ENCODE assay signal across 8 mouse cellular contexts in genomic region chr14:25588946-25589937, GRCm38 (mm10).
DNase-seq lines count a peak whose midpoint lies in the region; ATAC-seq lines count a peak whose summit lies in the region.

No protein-coding gene starts in this region.

- H3K9ac ChIP-seq in heart, embryonic 12.5 days: no peak overlapping the region
- H3K9ac ChIP-seq in liver, embryonic 15.5 days: no peak overlapping the region

- H3K9me3 ChIP-seq in heart, embryonic 12.5 days (replicated peaks): no peaks in the 10 kb centered on the region
- H3K9me3 ChIP-seq in liver, embryonic 15.5 days (replicated peaks): no peaks in the 10 kb centered on the region

- H3K4me3 ChIP-seq in heart, embryonic 12.5 days: no peak overlapping the region
- H3K4me3 ChIP-seq in liver, embryonic 15.5 days (replicated peaks): no peak overlapping the region

- H3K27me3 ChIP-seq in heart, embryonic 12.5 days (replicated peaks): no peaks in the 10 kb centered on the region
- H3K27me3 ChIP-seq in liver, embryonic 15.5 days: no peaks in the 10 kb centered on the region

- H3K36me3 ChIP-seq in heart, embryonic 12.5 days: peaks cover 28% of the 10 kb centered on the region
- 0 out of 2 replicates have a peak, but pooled peaks cover 3% of the 10 kb centered on the region for H3K36me3 ChIP-seq in liver, embryonic 15.5 days (replicated peaks)

- DNase-seq in cerebellum, adult 11-12 months: peak; percentile 72
- DNase-seq in cerebellum, postnatal 4 days (ENCODE audit: low spot score in 2 of 2): no peak
- DNase-seq in urinary bladder, postnatal 25 days (ENCODE audit: low spot score): peak; percentile 35
- no peak for DNase-seq in urinary bladder, postnatal 10 days (ENCODE audit: low spot score)
- DNase-seq in right cerebral cortex, adult 2 months (ENCODE audit: low spot score in 2 of 2): no peak

- ATAC-seq in heart, embryonic 12.5 days (ENCODE audit: insufficient number of reproducible peaks, low FRiP score): no peak
- no peak for ATAC-seq in liver, embryonic 15.5 days (ENCODE audit: insufficient read depth)
- ATAC-seq in activated CD4-positive, CD25-positive, alpha-beta regulatory T cell, adult 4 months: no peak

- H3K27ac ChIP-seq in heart, embryonic 12.5 days (ENCODE audit: poor library complexity, severe bottlenecking): peak overlapping the region; percentile 95
- H3K27ac ChIP-seq in liver, embryonic 15.5 days (replicated peaks): peak overlapping the region; percentile 24; the same call in 1 of the 2 replicates

- H3K4me2 ChIP-seq in heart, embryonic 12.5 days: no peak overlapping the region
- no peak overlapping the region for H3K4me2 ChIP-seq in liver, embryonic 15.5 days

- H3K4me1 ChIP-seq in heart, embryonic 12.5 days (replicated peaks): peaks cover 89% of the 10 kb centered on the region
- peaks cover 43% of the 10 kb centered on the region for H3K4me1 ChIP-seq in liver, embryonic 15.5 days (replicated peaks)

- WGBS in heart, embryonic 12.5 days: 55% methylated on average over 16 of the region's 16 CpGs
- WGBS in liver, embryonic 15.5 days (ENCODE audit: insufficient replicate concordance): 49% methylated on average over 16 of the region's 16 CpGs

Comparison
In these comparisons a context has a peak if more than half of its experiments do, and no peak if none do; other contexts are left out.
1. DNase-seq: peak in cerebellum, adult 11-12 months (single experiment) and urinary bladder, postnatal 25 days (single experiment); none in cerebellum, postnatal 4 days (0 of 2), urinary bladder, postnatal 10 days (single experiment) and right cerebral cortex, adult 2 months (0 of 2).